Mouse (Mus musculus) right cerebral cortex, postnatal 14 days (tissue): Measurements from ENCODE around the gene Sos2.
"Not testable (repeated sequence)": the region's sequence is repeated elsewhere in the genome, so short reads cannot be mapped to it uniquely, and the experiment has no call there.

ENCODE experiments used
- DNase-seq: peaks from one replicate; pipeline ENCODE4 v3.0.0; 2022

The Sos2 gene

GRCm38 (mm10) chr12:69674576-69675537, 6.8 kb downstream of the Sos2 start:
- no peak for DNase-seq

GRCm38 (mm10) chr12:69674176-69674575, 7.5 kb downstream of the Sos2 start:
- no peak for DNase-seq

DNA sequence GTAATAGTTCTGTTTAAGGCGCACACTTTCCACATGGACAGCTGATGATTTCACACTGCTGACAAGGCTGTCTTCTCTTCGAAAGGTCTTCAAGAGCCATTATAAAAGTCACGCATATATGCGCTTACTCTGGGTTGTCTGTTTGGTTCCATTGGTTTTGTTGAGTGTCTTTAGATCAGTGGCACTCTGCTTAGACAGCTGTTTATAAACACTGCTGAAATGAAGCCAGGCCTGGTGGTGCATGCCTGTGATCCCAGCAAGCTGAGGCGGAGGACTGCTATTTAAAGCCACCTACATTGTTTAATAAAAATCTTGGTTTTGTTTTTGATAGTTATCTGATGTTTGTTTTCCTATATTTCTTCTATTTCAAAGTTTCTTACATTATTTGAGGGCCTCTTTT, 14.9 kb downstream of the Sos2 start:
- DNase-seq, result no peak

DNA sequence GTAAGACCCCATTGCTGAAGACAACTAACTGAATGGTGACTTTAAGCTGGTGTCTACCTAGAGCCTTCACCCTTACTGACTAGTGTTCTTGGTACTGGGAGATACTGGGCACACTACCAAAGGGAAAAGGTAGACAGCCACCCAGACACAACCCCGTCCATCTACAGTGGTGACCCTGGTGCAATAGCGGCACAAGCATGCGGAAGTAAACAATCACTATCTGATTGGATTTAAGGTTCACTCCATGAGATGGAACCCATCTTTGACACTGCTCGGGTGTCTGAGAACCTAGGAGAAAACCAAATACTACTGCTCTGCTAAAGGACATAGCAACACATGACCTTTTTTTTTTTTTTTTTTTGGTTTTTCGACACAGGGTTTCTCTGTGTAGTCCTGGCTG, 20.0 kb downstream of the Sos2 start:
- no peak for DNase-seq

- DNase-seq, result not testable (repeated sequence)
Observed at GRCm38 (mm10) chr12:69653973-69654372, 27.7 kb downstream of the Sos2 start.

DNA sequence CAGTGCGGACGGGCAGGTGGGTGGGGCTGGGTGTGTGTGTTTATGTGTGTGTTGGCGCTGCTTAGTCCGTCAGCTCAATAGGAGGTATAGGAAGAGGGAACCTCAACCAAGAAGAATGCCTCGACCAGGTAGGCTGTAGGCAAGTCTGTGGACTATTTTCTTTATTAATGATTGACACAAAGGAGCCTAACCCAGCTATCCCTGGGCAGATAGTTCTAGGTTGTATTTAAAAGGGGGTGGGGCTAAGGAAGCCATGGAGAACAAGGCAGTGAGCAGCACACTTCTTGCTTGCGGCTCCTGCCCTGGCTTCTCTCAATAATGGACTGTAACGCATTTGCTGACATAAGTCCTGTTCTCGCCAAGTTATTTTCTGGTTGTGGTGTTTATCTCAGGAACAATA, 32.1 kb downstream of the Sos2 start:
- no peak for DNase-seq

- DNase-seq, result no peak
Observed at GRCm38 (mm10) chr12:69645821-69646616, 35.6 kb downstream of the Sos2 start.

DNA sequence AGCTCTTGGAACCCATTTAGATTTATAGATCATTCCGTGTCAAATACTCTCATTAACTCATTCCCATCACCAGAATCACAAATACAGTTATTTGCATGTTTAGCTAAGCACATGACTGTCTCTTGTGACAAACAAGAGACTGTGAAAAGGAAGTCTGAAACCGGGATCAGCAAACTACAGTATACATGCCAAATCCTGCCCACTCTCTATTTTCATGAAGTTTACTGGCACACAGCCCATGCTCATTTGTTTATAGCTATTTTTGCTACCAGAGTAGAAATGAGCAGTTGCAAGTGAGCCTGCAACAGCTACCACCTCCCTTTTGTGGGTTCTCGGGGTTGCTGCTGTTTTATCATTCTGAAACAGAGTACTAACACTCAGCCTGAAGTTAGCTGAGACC, 36.8 kb downstream of the Sos2 start:
- DNase-seq, result peak; percentile 13

DNA sequence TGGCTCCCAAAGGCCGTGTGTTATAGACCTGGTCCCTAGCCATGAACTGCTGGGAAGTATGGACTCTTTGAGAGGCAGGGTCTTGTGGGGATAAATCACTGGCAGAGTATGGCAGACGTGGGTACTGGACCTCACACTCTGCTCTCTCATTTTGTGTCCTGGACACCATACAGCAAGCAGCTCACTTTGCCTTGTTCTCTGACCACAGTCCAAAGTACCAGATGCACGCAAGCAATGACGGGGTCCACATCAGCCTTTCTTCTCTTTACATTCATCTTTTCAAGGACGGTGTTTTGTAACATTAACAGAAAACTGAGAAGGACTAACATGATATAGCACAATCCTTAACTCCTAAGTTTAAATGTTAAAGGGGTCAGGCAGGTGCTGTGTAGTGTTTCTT, 38.8 kb downstream of the Sos2 start:
- DNase-seq, result no peak

DNA sequence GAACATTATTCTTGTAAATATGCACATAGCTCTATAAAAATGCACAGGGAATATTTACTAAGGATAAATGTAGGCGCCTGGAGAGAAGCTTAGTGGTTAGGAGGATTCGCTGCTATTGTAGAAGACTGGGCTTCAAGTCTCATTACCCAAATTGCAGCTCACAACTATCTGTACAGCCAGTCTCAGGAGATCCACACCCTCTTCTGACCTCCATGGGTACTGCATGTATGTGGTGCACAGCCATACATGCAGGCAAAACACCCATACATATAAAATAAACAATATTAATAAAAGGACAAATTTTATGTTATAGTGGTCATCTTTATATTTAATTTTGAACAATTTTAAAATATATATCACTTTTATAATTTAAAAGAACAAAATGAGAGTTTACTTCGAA, 46.9 kb downstream of the Sos2 start:
- DNase-seq, result no peak

GRCm38 (mm10) chr12:69618590-69618989, 63.1 kb downstream of the Sos2 start:
- DNase-seq, result not testable (repeated sequence)

- no peak for DNase-seq
Observed at GRCm38 (mm10) chr12:69604367-69604766, 77.3 kb downstream of the Sos2 start.

DNA sequence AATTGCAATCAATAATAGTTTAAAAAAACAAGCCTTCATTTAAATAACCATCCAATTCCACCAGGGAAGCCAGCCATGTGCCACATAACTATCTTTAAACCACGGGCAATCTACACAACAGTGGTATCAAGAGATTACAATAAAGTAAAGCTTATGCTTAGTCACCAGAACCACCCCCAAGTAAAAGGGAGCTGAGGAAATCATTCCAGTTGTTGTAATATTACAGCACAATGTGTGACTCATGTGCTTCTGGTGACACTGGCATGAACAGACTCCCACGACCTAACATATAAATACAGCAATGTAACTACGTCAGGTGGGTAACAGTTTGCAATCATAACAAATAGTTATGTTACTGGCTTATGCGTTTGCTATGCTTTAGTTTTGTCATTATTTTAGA, 84.2 kb downstream of the Sos2 start:
- DNase-seq, result no peak

- no peak for DNase-seq
Observed at GRCm38 (mm10) chr12:69593130-69593529, 88.5 kb downstream of the Sos2 start.

GRCm38 (mm10) chr12:69583270-69583629, 98.4 kb downstream of the Sos2 start:
- DNase-seq, result no peak

GRCm38 (mm10) chr12:69582613-69583269, 98.9 kb downstream of the Sos2 start, which contains the start of gene Vcpkmt:
Gene Vcpkmt (minus strand): TSS chr12:69583028.
- DNase-seq, result peak; percentile 95

DNA sequence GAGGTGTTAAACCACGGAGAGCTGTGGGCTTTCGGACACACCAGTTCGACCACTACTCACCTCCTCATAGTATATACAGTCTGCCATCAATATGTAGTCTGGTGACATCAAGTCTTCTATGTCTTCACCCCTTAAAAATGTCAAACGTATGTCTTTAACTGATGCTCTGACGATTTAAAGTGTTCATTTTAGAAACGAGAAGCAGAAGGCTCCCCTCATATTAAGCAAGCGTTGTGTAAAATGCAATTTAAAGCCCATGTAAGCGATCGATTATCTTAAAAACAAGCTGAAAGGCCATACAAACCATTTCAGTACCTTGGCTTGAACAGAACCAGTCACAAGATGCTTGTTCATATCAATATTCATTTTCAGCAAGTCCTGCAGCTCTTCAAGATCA, 99.4 kb downstream of the Sos2 start:
- DNase-seq, result no peak

DNA sequence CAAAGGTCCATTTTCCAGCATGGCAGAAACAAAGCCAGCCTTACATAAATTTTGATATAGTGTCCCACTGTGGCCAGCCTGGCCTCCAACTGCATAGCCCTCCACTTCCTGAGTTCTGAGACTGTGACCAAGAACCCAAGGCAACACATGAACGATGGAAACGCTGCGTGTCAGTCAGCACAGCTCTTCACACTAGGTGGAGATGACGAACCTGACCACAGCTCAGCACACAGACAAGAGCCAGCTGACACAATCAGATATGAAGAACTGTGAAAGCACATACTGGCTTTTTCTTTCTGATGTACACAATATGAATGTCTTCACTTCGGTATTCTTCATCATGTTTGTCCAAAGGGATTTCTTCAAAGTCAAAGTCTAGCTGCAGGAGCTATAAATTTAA, 102.0 kb downstream of the Sos2 start:
- DNase-seq, result no peak

- DNase-seq, result no peak
Observed at GRCm38 (mm10) chr12:69576120-69576627, 105.5 kb downstream of the Sos2 start.

- DNase-seq, result peak; percentile 82
Observed at GRCm38 (mm10) chr12:69573916-69574881, 107.5 kb downstream of the Sos2 start.

DNA sequence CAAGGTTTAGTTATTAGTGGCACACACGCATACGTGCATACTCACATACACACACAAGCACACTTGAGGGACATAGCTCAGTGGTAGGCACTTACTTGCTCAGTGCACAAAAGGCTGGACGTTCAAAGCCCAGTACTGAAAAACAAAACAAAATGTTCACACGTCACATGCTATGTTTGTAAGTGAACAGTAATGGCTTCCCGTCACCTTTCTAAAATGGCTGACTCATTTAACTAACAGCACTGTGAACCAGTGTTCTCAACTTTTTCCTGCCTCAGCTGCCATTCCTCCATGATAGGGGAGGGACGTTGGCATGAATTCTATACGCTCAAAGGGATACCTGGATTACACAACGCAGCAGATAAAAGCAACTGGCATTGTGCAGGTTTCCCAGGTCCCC, 108.4 kb downstream of the Sos2 start:
- no peak for DNase-seq

GRCm38 (mm10) chr12:69569926-69570325, 111.7 kb downstream of the Sos2 start:
- no peak for DNase-seq
